Mouse (Mus musculus) c-Kit-positive CD71-positive TER-119-negative erythroid progenitor cells, embryonic 14.5 days (primary cell): ENCODE measurements around the gene Gm1604a.
"Not testable (repeated sequence)": the region's sequence is repeated elsewhere in the genome, so short reads cannot be mapped to it uniquely, and the experiment has no call there.

Experiments used
- DNase-seq: peaks from one replicate; pipeline ENCODE4 v3.0.0-alpha.2; 2013; ENCODE audit warnings: low read depth

Gm1604a gene

GRCm38 (mm10) chr17:7069561-7070240, 44.3 kb downstream of the Gm1604a start:
- DNase-seq: not testable (repeated sequence)

DNA sequence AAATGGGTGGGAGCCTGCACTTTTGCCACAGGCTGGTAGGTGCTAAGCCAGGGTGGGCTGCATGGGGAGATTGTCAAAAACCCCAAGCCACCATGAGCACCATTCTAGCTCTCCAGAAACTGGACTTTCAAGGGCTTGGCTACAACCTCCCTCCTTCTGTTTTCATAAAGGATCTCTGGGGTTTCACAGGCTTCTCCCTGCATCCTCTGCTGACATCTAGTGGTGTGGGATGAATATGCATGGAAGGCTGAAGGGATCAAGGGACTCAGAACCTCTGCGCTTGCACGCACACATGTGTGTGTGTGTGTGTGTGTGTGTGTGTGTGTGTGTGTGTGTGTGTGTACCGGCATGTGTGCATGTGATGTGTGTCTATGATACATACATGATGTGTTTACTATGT, 49.1 kb downstream of the Gm1604a start:
- DNase-seq: not testable (repeated sequence)

GRCm38 (mm10) chr17:7075519-7075918, 50.2 kb downstream of the Gm1604a start:
- not testable (repeated sequence) for DNase-seq

- not testable (repeated sequence) for DNase-seq
These were observed 54.2 kb downstream of the Gm1604a start for GRCm38 (mm10) chr17:7079558-7079957.

GRCm38 (mm10) chr17:7084523-7084922, 59.2 kb downstream of the Gm1604a start:
- DNase-seq: not testable (repeated sequence)

DNA sequence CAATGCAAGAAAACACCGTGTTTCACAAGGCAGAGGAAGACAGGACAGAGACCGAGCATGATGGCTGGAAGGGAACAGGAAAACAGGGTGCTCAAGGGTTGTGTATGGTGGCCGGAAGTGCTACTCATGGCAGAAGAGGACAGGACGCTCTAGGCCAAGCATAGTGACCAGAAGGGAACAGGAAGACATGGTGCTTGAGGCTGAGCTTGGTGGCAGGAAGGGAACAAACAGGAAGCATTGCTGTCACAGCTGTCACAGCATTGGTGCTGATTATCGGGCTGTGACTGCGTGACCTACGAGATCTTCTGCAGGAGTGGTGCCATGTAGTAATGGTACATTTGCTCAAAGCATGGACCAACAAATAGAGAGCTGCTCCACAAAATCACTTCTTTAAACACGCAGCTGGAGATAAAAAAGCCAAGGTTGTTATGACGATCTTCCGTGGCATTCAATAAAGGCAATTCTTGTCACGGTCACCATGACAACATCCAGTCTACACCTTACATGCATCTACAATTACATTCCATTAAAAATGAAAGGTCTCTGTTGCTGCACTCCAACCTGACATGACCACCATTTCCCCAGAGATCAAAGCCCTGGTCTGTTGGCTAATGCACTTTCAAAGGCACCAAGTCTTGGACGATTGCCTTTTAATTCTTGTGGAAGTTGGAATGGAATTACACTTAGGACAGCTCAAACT, 60.3 kb downstream of the Gm1604a start:
- not testable (repeated sequence) for DNase-seq

DNA sequence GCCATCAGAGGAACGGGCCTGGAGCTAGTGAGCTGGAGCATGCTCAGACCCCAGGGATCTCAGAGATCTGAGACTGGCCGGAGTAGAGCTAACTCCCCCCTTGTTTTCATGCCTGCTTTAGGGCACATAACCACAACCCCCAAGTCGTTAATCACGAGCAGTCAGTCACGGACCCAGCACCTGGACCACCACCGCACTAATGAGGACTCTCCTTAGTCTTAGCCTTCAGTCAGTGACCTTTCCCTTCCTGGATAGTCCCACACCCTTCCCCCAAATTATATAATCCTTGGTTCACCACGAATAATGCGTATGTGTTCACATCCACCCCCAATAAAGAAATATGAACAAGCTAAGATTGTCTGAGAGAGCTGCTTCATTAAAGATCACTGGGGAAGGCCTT, 61.5 kb downstream of the Gm1604a start:
- not testable (repeated sequence) for DNase-seq

- DNase-seq: not testable (repeated sequence)
These were observed 72.6 kb downstream of the Gm1604a start for GRCm38 (mm10) chr17:7097835-7098519.

- not testable (repeated sequence) for DNase-seq
These were observed 73.7 kb downstream of the Gm1604a start for GRCm38 (mm10) chr17:7099096-7099495.

- not testable (repeated sequence) for DNase-seq
These were observed 77.6 kb downstream of the Gm1604a start for GRCm38 (mm10) chr17:7102945-7103344.

- DNase-seq: not testable (repeated sequence)
These were observed 86.3 kb downstream of the Gm1604a start for GRCm38 (mm10) chr17:7111658-7112057.

DNA sequence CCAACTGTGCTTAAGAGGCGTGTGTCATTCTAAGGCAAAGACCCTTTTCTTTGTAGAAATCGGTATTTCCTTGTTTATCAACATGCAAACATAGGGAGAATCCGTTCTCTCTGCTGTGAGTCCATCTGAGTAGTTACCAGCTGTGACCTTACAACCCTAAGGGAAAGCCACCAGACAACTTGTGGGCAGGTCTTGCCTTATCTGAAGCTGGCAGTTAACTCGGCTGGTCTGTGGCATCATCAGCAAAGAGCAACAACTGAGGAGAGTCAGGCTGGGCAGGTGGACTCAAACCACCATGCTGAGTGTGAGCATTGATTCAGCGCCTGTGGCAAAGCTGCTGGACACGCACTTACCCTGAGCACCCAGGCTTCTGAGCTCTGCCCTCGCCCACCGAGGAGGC, 90.9 kb downstream of the Gm1604a start:
- not testable (repeated sequence) for DNase-seq

DNA sequence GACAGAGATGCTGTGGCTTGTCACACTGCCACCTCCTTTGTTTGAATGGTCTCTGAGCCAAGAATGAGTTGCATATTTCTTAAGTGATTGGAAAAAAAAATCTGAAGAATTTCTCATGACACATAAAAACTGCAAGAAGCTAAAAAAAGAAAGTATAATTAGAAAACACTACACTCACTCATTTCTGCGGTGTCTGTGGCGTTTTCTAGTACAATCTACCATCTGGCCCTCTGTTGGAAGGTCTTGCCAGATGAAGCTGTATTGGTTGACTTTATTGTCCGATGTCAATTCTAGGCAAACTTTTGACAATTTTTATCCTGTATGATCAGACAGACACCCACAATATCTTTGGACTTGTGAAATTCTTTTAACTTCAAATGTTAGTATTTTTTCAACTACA, 95.5 kb downstream of the Gm1604a start:
- not testable (repeated sequence) for DNase-seq

GRCm38 (mm10) chr17:7122554-7122953, 97.2 kb downstream of the Gm1604a start:
- not testable (repeated sequence) for DNase-seq

- not testable (repeated sequence) for DNase-seq
These were observed 101.1 kb downstream of the Gm1604a start for GRCm38 (mm10) chr17:7126475-7126874.

GRCm38 (mm10) chr17:7134002-7134401, 108.6 kb downstream of the Gm1604a start:
- not testable (repeated sequence) for DNase-seq

DNA sequence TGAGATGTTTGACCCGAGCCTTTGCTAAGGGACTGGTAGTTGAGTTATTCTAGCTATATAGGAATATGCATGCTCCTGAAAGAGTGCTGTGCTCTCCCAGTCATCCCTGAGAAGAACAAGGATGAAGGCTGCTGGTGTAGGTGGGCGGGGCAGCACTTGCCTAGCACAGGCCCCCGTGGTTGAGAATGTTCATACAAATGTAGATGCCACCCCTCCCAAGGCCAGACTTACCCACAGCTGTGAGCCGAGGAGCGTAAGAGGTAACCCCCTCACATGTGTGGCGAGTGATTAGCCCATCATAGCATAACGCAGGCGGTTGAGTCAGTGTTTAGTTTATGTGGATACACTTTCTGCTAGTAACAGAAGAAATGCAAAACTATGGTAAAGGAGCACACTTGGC, 109.9 kb downstream of the Gm1604a start:
- not testable (repeated sequence) for DNase-seq
